In genomic region chr19:7103349-7103992, GRCm38 (mm10) we compare ENCODE assay signal across 9 mouse cellular contexts. TPM values are rescaled to one million over a fixed set of nuclear protein-coding genes. Genes with fewer than 3 reads are reported as not detected.
A peak's percentile ranks its signal among the peaks of the same experiment; 100 is the strongest.
DNase-seq lines count a peak whose midpoint lies in the region; ATAC-seq lines count a peak whose summit lies in the region.
"Had no signal": no experiment of that assay in that cellular context is flagged by ENCODE, and none has a peak within 500 bp of the region (broad histone marks: within the 10 kb centered on the region; RNA-seq: fewer than 3 reads in every experiment).

No protein-coding gene starts in this region.

- no peak for ATAC-seq in forebrain, embryonic 11.5 days (replicated peaks; ENCODE audit: low FRiP score)
- no peak for ATAC-seq in midbrain, embryonic 15.5 days (replicated peaks)

- H3K27me3 ChIP-seq in forebrain, embryonic 11.5 days (ENCODE audit: control insufficient read depth, insufficient read depth, low read length), result no peaks in the 10 kb centered on the region
- peaks cover 17% of the 10 kb centered on the region; the same call in 1 of the 2 replicates for H3K27me3 ChIP-seq in midbrain, embryonic 15.5 days (replicated peaks)

- no peak overlapping the region for H3K27ac ChIP-seq in forebrain, embryonic 11.5 days (ENCODE audit: low read depth, low read length)
- H3K27ac ChIP-seq in midbrain, embryonic 15.5 days, result peak overlapping the region; percentile 5; the same call in 1 of the 2 replicates
- H3K27ac ChIP-seq: macrophage had no signal

- DNase-seq in gastrocnemius, adult 18-20 months (ENCODE audit: low spot score), result peak; percentile 63
- no peak for DNase-seq in gastrocnemius, postnatal 10 days
- no peak for DNase-seq in forebrain, embryonic 11.5 days (ENCODE audit: low spot score)
- DNase-seq in heart, postnatal 4 days, result peak; percentile 53
- DNase-seq in left cerebral cortex, adult 9 months (ENCODE audit: low spot score in 2 of 2), result no peak
- DNase-seq in thymus, postnatal 0 days (ENCODE audit: low spot score), result no peak
- no peak for DNase-seq in urinary bladder, postnatal 10 days (ENCODE audit: low spot score)

- peak overlapping the region; percentile 34; the same call in 1 of the 2 replicates for H3K4me2 ChIP-seq in forebrain, embryonic 11.5 days (ENCODE audit: low read depth, low read length, severe bottlenecking)
- H3K4me2 ChIP-seq in midbrain, embryonic 15.5 days, result peak overlapping the region; percentile 26; the same call in 1 of the 2 replicates

- H3K4me1 ChIP-seq in forebrain, embryonic 11.5 days (replicated peaks; ENCODE audit: control insufficient read depth, insufficient read depth, low read length), result peaks cover 19% of the 10 kb centered on the region
- peaks cover 45% of the 10 kb centered on the region for H3K4me1 ChIP-seq in midbrain, embryonic 15.5 days

- 67% methylated on average over 4 of the region's 4 CpGs for WGBS in forebrain, embryonic 11.5 days
- 58% methylated on average over 4 of the region's 4 CpGs for WGBS in midbrain, embryonic 15.5 days

- peak overlapping the region; percentile 41 for H3K9ac ChIP-seq in forebrain, embryonic 11.5 days (ENCODE audit: low read length)
- 0 out of 2 replicates have a peak overlapping the region, but pooled peaks have one; percentile 20 for H3K9ac ChIP-seq in midbrain, embryonic 15.5 days

- no peaks in the 10 kb centered on the region for H3K9me3 ChIP-seq in forebrain, embryonic 11.5 days (ENCODE audit: control insufficient read depth, low read length)
- no peaks in the 10 kb centered on the region for H3K9me3 ChIP-seq in midbrain, embryonic 15.5 days

- H3K4me3 ChIP-seq in forebrain, embryonic 11.5 days (ENCODE audit: low read depth, low read length), result no peak overlapping the region
- H3K4me3 ChIP-seq in midbrain, embryonic 15.5 days, result no peak overlapping the region

- no peaks in the 10 kb centered on the region for H3K36me3 ChIP-seq in forebrain, embryonic 11.5 days (ENCODE audit: control insufficient read depth, insufficient read depth, low read length)
- no peaks in the 10 kb centered on the region for H3K36me3 ChIP-seq in midbrain, embryonic 15.5 days (replicated peaks)

RNA-seq across cellular contexts. Expression of gene Flrt1, which starts 2.1 kb away (rescaled TPM):
- total RNA-seq in gastrocnemius, adult 18-20 months (2021), result 1 to 10 TPM; 1.1 to 1.9 TPM
- under 1 TPM; 0.61 to 0.99 TPM for total RNA-seq in gastrocnemius, postnatal 10 days (2021)
- polyA plus RNA-seq in forebrain, embryonic 11.5 days (2014; fragmentation: Nextera tagmentation; extraction: Ambion mirVana), result 7.7 and 9.0 TPM in 2 replicates
- total RNA-seq in heart, postnatal 4 days (2021), result 1 to 10 TPM; 1.8 to 2.1 TPM
- 12.2 and 12.5 TPM in 2 replicates for polyA plus RNA-seq in midbrain, embryonic 15.5 days (2015; fragmentation: Nextera tagmentation; extraction: Ambion mirVana)
- 1.3 and 1.5 TPM in 2 replicates for polyA plus RNA-seq in thymus, postnatal 0 days (2015; fragmentation: Nextera tagmentation; extraction: Ambion mirVana)
- polyA plus RNA-seq: macrophage had no signal

RNA-seq across cellular contexts. Expression of gene Macrod1, which starts 46.9 kb away (rescaled TPM):
- 100 to 1,000 TPM; 276 to 311 TPM for total RNA-seq in gastrocnemius, adult 18-20 months (2021)
- 100 to 1,000 TPM; 201 to 216 TPM for total RNA-seq in gastrocnemius, postnatal 10 days (2021)
- 3.6 and 4.0 TPM in 2 replicates for polyA plus RNA-seq in forebrain, embryonic 11.5 days (2014; fragmentation: Nextera tagmentation; extraction: Ambion mirVana)
- total RNA-seq in heart, postnatal 4 days (2021), result 100 to 1,000 TPM; 107 to 126 TPM
- polyA plus RNA-seq in midbrain, embryonic 15.5 days (2015; fragmentation: Nextera tagmentation; extraction: Ambion mirVana), result 5.6 and 6.0 TPM in 2 replicates
- 15.3 and 16.6 TPM in 2 replicates for polyA plus RNA-seq in thymus, postnatal 0 days (2015; fragmentation: Nextera tagmentation; extraction: Ambion mirVana)

Comparison
In these comparisons a context has a peak if more than half of its experiments do, and no peak if none do; other contexts are left out.
1. DNase-seq: peak in gastrocnemius, adult 18-20 months (single experiment) and heart, postnatal 4 days (single experiment); none in gastrocnemius, postnatal 10 days (single experiment), forebrain, embryonic 11.5 days (single experiment), left cerebral cortex, adult 9 months (0 of 2), thymus, postnatal 0 days (single experiment) and urinary bladder, postnatal 10 days (single experiment).